Mouse (Mus musculus): ENCODE measurements around the gene Prrc2b.

Prrc2b gene

GRCm38 (mm10) chr2:32235433-32235832 is 84.6 kb downstream of the Prrc2b start:
- DNase-seq (ENCODE audit: low spot score in 2 of 2), result no peak

- DNase-seq (ENCODE audit: low spot score in 2 of 2), result peak; percentile 81 to 89
Observed at GRCm38 (mm10) chr2:32235886-32236759, 85.2 kb downstream of the Prrc2b start, which contains the start of gene Pomt1. TSS of gene Pomt1 (plus strand) at chr2:32236590.

- DNase-seq (ENCODE audit: low spot score in 2 of 2), result peak; percentile 27 to 32
Observed at GRCm38 (mm10) chr2:32236760-32237487, 86.0 kb downstream of the Prrc2b start.

- no peak for DNase-seq (ENCODE audit: low spot score in 2 of 2)
Observed at GRCm38 (mm10) chr2:32237571-32237970, 86.7 kb downstream of the Prrc2b start.

GRCm38 (mm10) chr2:32238708-32239435 is 88.0 kb downstream of the Prrc2b start:
- DNase-seq (ENCODE audit: low spot score in 2 of 2), result no peak

GRCm38 (mm10) chr2:32240591-32240990 is 89.7 kb downstream of the Prrc2b start:
- no peak for DNase-seq (ENCODE audit: low spot score in 2 of 2)

- no peak for DNase-seq (ENCODE audit: low spot score in 2 of 2)
Observed at GRCm38 (mm10) chr2:32242986-32243385, 92.1 kb downstream of the Prrc2b start.

GRCm38 (mm10) chr2:32246741-32247140 is 95.9 kb downstream of the Prrc2b start:
- DNase-seq (ENCODE audit: low spot score in 2 of 2), result no peak

- no peak for DNase-seq (ENCODE audit: low spot score in 2 of 2)
Observed at GRCm38 (mm10) chr2:32248377-32249361, 97.8 kb downstream of the Prrc2b start.

- no peak for DNase-seq (ENCODE audit: low spot score in 2 of 2)
Observed at GRCm38 (mm10) chr2:32251791-32252527, 101.1 kb downstream of the Prrc2b start.

GRCm38 (mm10) chr2:32252658-32253057 is 101.8 kb downstream of the Prrc2b start:
- DNase-seq (ENCODE audit: low spot score in 2 of 2), result no peak

GRCm38 (mm10) chr2:32253352-32253751 is 102.5 kb downstream of the Prrc2b start:
- DNase-seq (ENCODE audit: low spot score in 2 of 2), result no peak

- no peak for DNase-seq (ENCODE audit: low spot score in 2 of 2)
Observed at GRCm38 (mm10) chr2:32254563-32254962, 103.7 kb downstream of the Prrc2b start.

- DNase-seq (ENCODE audit: low spot score in 2 of 2), result no peak
Observed at GRCm38 (mm10) chr2:32256273-32256672, 105.4 kb downstream of the Prrc2b start.

GRCm38 (mm10) chr2:32258887-32259533 is 108.1 kb downstream of the Prrc2b start:
- DNase-seq (ENCODE audit: low spot score in 2 of 2), result no peak

- peak; percentile 85 to 88 for DNase-seq (ENCODE audit: low spot score in 2 of 2)
Observed at GRCm38 (mm10) chr2:32259657-32260417, 109.0 kb downstream of the Prrc2b start, which contains the start of gene Uck1. TSS of gene Uck1 (minus strand) at chr2:32260159.

- DNase-seq (ENCODE audit: low spot score in 2 of 2), result peak; percentile 68 to 77
Observed at GRCm38 (mm10) chr2:32260635-32261034, 109.8 kb downstream of the Prrc2b start.

- DNase-seq (ENCODE audit: low spot score in 2 of 2), result no peak
Observed at GRCm38 (mm10) chr2:32275823-32276222, 124.9 kb downstream of the Prrc2b start.

- DNase-seq (ENCODE audit: low spot score in 2 of 2), result peak; percentile 14 to 44
Observed at GRCm38 (mm10) chr2:32282289-32282688, 131.4 kb downstream of the Prrc2b start.
